Comparison of ENCODE assay signal across 23 mouse cellular contexts in genomic region chr1:38547685-38548084, GRCm38 (mm10).
"Had no signal": no experiment of that assay in that cellular context is flagged by ENCODE, and none has a peak within 500 bp of the region (broad histone marks: within the 10 kb centered on the region; RNA-seq: fewer than 3 reads in every experiment).

No protein-coding gene starts in this region.

- H3K27me3 ChIP-seq: limb, embryonic 12.5 days; limb, embryonic 15.5 days; lung, embryonic 15.5 days; midbrain, embryonic 13.5 days; neural tube, embryonic 13.5 days; stomach, embryonic 15.5 days had no signal

- H3K4me2 ChIP-seq: limb, embryonic 12.5 days; limb, embryonic 15.5 days; liver, embryonic 11.5 days; liver, embryonic 15.5 days; lung, embryonic 15.5 days; midbrain, embryonic 13.5 days; neural tube, embryonic 13.5 days; stomach, embryonic 15.5 days had no signal

- H3K9me3 ChIP-seq: limb, embryonic 12.5 days; limb, embryonic 15.5 days; liver, embryonic 15.5 days; lung, embryonic 15.5 days; megakaryocyte, embryonic 14.5 days; midbrain, embryonic 10.5 days; midbrain, embryonic 13.5 days; neural tube, embryonic 13.5 days; stomach, embryonic 15.5 days had no signal

- H3K4me3 ChIP-seq: limb, embryonic 12.5 days; limb, embryonic 15.5 days; liver, embryonic 15.5 days; lung, embryonic 15.5 days; megakaryocyte, embryonic 14.5 days; midbrain, embryonic 10.5 days; midbrain, embryonic 13.5 days; myocyte; neural tube, embryonic 13.5 days; stomach, embryonic 15.5 days had no signal

- H3K27ac ChIP-seq: limb, embryonic 12.5 days; limb, embryonic 15.5 days; liver, embryonic 15.5 days; lung, embryonic 15.5 days; midbrain, embryonic 10.5 days; midbrain, embryonic 13.5 days; stomach, embryonic 15.5 days had no signal

- DNase-seq: kidney, adult 8-10 months; kidney, postnatal 14 days; kidney, postnatal 4 days; left cerebral cortex, postnatal 4 days; lung, adult 18-20 months; lung, postnatal 10 days; lung, postnatal 36 days; retina, postnatal 1 day; right cerebral cortex, postnatal 25 days; spleen, adult 18-20 months; thymus, postnatal 25 days had no signal

- H3K9ac ChIP-seq: limb, embryonic 12.5 days; limb, embryonic 15.5 days; liver, embryonic 15.5 days; lung, embryonic 15.5 days; midbrain, embryonic 13.5 days; neural tube, embryonic 13.5 days; stomach, embryonic 15.5 days had no signal

- ATAC-seq: midbrain, embryonic 16.5 days had no signal

- H3K36me3 ChIP-seq: limb, embryonic 15.5 days; liver, embryonic 15.5 days; lung, embryonic 15.5 days; midbrain, embryonic 10.5 days; midbrain, embryonic 13.5 days; neural tube, embryonic 13.5 days; stomach, embryonic 15.5 days had no signal
